Mouse (Mus musculus) kidney, adult 2 months (tissue): ENCODE results near the gene Prss43. TPM values are rescaled to one million over a fixed set of nuclear protein-coding genes. Genes with fewer than 3 reads are reported as not detected.

ENCODE experiments used
- DNase-seq: peaks from one replicate; pipeline ENCODE4 v3.0.0; 2021
- H3K27ac ChIP-seq: fragments of 200-500 bp; 2 replicates; pipeline ENCODE4 v1.5.1; 2012; ENCODE audit warnings: low read depth, low read length, control low read depth, inconsistent platforms; ENCODE audit not compliant: insufficient read depth
- H3K27me3 ChIP-seq: fragments of 200-500 bp; replicated peaks from 2 replicates; pipeline ENCODE4 v1.6.1; 2012; ENCODE audit warnings: mild to moderate bottlenecking, moderate library complexity, low read length, inconsistent platforms; ENCODE audit not compliant: control insufficient read depth, insufficient read depth
- H3K36me3 ChIP-seq: fragments of 200-500 bp; 2 replicates; pipeline ENCODE4 v1.6.1; 2012; ENCODE audit warnings: mild to moderate bottlenecking, moderate library complexity, low read length, inconsistent platforms; ENCODE audit not compliant: control insufficient read depth, insufficient read depth
- H3K4me1 ChIP-seq: fragments of 200-500 bp; 2 replicates; pipeline ENCODE4 v1.6.1; 2011; ENCODE audit warnings: low read length; ENCODE audit not compliant: control insufficient read depth, insufficient read depth
- H3K4me3 ChIP-seq: fragments of 200-500 bp; 2 replicates; pipeline ENCODE4 v1.5.1; 2011; ENCODE audit warnings: mild to moderate bottlenecking, low read depth, low read length, control low read depth; ENCODE audit not compliant: insufficient read depth
- CTCF ChIP-seq: fragments of 200-500 bp; conservative IDR thresholded peaks from 2 replicates; pipeline ENCODE4 v1.5.1; 2011; ENCODE audit warnings: low read depth, mild to moderate bottlenecking, control low read depth, low read length, moderate library complexity, mixed read lengths; ENCODE audit not compliant: insufficient read depth, insufficient read length
- POLR2A ChIP-seq: fragments of 200-500 bp; IDR thresholded peaks from one replicate; pipeline ENCODE4 v1.6.1; 2011; ENCODE audit warnings: low read depth, low read length, control low read depth
- WGBS: fragments of 180-500 bp; shearing (Covaris S2); methylation state at CpG from one replicate; pipeline ENCODE4 v1.1.7; 2018; 5-methylcytosine and 5-hydroxymethylcytosine counted together
- polyA plus RNA-seq: library from polyadenylated mRNA; depleted of rRNA; stranded (reverse); fragments of >200 nt; gene quantifications from 2 replicates; pipeline ENCODE4 v1.2.3, GENCODE M21; 2012

The Prss43 gene
- polyA plus RNA-seq, 1 experiment = not detected

DNA sequence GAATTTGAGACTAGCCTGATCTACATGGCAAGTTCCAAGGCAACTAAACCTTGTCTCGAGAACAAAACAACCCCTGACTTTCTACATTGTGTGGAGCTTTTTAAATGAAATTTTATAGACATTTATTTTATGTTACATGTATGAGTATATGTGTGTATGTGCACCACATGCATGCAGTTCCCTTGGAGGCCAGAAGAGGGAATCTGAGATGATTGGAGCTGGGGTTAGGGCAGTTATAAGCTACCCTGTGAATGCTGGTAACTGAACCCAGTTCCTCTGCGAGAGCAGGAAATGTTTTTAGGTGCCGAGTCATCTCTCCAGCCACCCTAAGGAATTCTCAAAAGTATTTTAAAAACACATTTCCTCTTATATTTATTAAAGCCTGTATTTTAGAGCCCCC is 38.3 kb upstream of the Prss43 start:
- no peaks in the 10 kb centered on the region for H3K36me3 ChIP-seq
- no peak for DNase-seq
- no peaks in the 10 kb centered on the region for H3K27me3 ChIP-seq
- H3K4me3 ChIP-seq = no peak overlapping the region
- no peak for TF ChIP-seq CTCF
- TF ChIP-seq POLR2A = no peak
- H3K4me1 ChIP-seq = no peaks in the 10 kb centered on the region
- H3K27ac ChIP-seq = no peak overlapping the region
- 80% methylated on average over 3 of the region's 3 CpGs for WGBS

DNA sequence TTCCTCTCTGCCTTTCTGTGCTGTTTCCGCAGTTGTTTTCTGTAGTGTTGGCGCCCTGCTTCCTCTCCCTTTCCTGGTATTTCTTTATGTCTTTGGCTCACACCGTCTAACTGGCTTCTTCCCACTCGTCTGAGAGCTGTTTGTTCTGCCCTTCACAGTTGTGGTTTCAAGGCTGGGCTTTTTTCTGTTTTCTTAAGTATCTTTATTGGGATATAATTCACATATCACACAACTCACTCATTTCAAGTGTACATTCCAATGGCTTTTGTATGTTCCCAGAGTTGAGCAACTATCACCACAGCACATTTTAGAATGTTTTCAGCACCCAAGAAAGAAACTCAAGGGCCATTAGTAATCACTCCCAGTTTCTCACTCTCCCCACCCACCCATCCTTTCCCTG is 36.0 kb upstream of the Prss43 start:
- Histone ChIP-seq H3K4me1 (no peaks in the 10 kb centered on the region), H3K36me3 (no peaks in the 10 kb centered on the region), H3K27me3 (no peaks in the 10 kb centered on the region), H3K4me3 (no peak overlapping the region), H3K27ac (no peak overlapping the region)
- no peak for DNase-seq
- WGBS = 69% methylated on average over 4 of the region's 4 CpGs
- TF ChIP-seq POLR2A (no peak), CTCF (no peak)

DNA sequence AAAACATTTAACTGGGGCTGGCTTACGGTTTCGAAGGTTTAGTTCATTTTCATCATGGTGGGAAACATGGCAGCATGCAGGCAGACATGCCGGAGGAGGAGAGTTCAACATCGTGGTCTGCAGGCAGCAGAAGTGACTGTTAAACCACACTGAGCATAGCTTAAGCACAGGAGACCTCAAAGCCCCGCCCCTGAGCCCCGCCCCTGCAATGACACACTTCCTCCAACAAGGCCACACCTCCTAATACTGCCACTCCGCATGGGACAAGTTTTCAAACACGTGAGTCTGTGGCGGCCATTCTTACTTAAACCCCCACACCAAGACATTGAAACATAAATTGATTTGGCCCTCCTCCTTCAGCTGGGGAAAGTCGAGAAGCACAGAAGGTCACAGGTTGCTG is 29.5 kb upstream of the Prss43 start:
- WGBS = 82% methylated on average over 10 of the region's 10 CpGs
- H3K27ac ChIP-seq = no peak overlapping the region

DNA sequence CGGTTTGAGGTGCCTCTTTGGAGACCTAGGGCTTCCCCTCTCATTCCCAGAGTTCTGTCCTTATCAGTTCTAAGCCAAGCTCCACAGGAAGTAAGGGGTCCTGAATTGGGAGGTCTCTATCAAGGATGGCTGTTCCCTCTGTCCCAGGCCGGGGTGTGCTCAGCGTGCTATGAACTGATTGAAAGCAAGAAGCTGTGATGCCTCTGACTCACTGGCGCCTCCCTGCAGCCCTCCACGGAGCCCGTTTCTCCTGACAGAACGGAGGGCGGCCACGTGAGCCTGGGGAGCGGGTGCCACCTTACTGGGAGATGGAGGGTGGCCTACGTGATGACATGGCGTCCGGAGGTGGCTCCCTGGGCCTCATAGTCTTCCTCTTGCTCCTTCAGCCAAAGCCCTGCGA is 28.6 kb upstream of the Prss43 start, which contains the start of gene Prss42:
Gene Prss42 (plus strand): TSS at position 301 of the 400 bp plus-strand sequence.
- DNase-seq = no peak
- H3K36me3 ChIP-seq = no peaks in the 10 kb centered on the region
- no peak within 1 kb of the TSS for H3K4me3 ChIP-seq
- WGBS = 93% methylated on average over 14 of the region's 14 CpGs
- no peaks in the 10 kb centered on the region for H3K27me3 ChIP-seq
- TF ChIP-seq CTCF (no peak), POLR2A (no peak)
- H3K4me1 ChIP-seq = no peaks in the 10 kb centered on the region
- H3K27ac ChIP-seq = no peak within 1 kb of the TSS

More for the DNA sequence above, 29.5 kb upstream of the Prss43 start:
- Histone ChIP-seq H3K4me1 (no peaks in the 10 kb centered on the region), H3K4me3 (no peak overlapping the region), H3K27me3 (no peaks in the 10 kb centered on the region), H3K36me3 (no peaks in the 10 kb centered on the region)
- no peak for TF ChIP-seq POLR2A
- TF ChIP-seq CTCF = no peak
- no peak for DNase-seq

DNA sequence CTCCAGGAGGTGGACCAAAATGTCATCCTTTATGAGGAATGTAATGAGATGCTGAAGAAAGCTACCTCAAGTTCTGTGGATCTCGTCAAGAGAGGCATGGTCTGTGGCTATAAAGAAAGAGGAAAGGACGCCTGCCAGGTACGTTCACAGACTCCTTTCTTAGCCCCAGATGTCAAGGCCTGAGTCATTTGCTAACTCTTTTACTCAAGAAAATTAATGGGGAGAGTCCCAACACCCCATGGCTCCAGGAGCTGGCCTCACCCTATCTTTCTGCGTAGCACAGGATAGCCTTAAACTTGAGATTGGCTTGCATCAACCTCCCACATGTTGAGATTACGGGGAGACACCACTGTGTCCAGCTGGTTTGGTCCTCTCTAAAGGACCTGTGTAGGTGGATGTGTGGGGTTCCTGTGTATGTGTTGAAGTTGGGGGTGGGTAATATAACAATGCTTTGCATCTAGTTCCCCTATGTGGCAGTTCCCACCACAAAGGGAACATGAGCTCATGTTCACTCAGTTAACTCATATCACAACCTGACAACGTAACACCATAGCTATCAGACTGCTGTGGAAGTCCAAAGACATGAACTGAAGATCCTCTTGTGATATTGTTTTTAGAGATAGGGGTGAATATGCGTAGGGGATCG is 25.5 kb upstream of the Prss43 start:
- no peak for DNase-seq
- no peak overlapping the region for H3K4me3 ChIP-seq
- TF ChIP-seq POLR2A = no peak
- TF ChIP-seq CTCF = no peak
- no peaks in the 10 kb centered on the region for H3K36me3 ChIP-seq
- no peaks in the 10 kb centered on the region for H3K4me1 ChIP-seq
- H3K27me3 ChIP-seq = no peaks in the 10 kb centered on the region
- 93% methylated on average over 8 of the region's 8 CpGs for WGBS
- H3K27ac ChIP-seq = no peak overlapping the region

DNA sequence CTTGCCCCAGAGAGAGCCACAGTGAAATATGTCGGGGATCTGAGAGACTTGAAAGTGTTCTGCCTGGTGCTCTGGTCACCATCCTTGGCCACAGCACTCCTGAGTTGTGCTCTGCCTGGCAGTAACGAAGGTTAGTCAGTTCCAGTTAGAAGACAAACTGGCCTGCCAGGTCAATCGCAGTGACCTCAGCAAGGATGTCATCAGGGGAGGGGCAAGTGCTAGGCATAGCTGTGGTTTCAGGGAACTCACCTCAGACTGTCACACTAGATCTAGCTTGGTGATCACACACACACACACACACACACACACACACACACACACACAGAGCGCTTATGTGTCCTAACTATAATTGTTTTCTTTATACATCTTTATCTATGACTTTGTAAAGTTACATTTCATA is 23.2 kb upstream of the Prss43 start:
- WGBS = 67% methylated on average over 4 of the region's 4 CpGs
- H3K27me3 ChIP-seq = no peaks in the 10 kb centered on the region
- TF ChIP-seq POLR2A (no peak), CTCF (no peak)
- DNase-seq = no peak
- H3K4me1 ChIP-seq = no peaks in the 10 kb centered on the region
- no peak overlapping the region for H3K27ac ChIP-seq
- H3K36me3 ChIP-seq = no peaks in the 10 kb centered on the region
- H3K4me3 ChIP-seq = no peak overlapping the region

DNA sequence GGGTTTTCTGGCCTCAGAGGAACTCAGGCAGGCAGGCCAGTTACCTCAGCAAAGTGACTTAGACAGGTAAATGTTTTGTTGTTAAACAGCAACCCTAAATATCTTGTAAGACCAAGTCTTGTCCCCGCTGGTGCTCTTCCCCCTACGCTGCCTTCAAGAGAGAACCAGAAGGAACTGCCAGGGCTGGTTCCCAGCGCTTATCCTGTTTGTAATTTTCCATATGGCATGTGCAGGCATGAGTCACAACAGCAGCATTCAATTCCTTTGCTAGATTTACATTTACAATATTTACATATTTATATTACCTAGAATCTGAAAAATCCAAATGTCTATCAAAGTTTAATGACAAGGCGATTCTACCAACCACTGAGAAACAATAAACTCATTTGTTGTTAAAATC is 16.4 kb upstream of the Prss43 start:
- Histone ChIP-seq H3K27me3 (no peaks in the 10 kb centered on the region), H3K27ac (no peak overlapping the region), H3K36me3 (no peaks in the 10 kb centered on the region), H3K4me3 (no peak overlapping the region), H3K4me1 (no peaks in the 10 kb centered on the region)
- no peak for DNase-seq
- 81% methylated on average over 4 of the region's 4 CpGs for WGBS
- TF ChIP-seq CTCF (no peak), POLR2A (no peak)
